Mouse (Mus musculus) naive thymus-derived CD4-positive, alpha-beta T cell, adult 2 months (primary cell): Measurements from ENCODE around the gene Txnip.
A peak's percentile ranks its signal among the peaks of the same experiment; 100 is the strongest.

Experiments
- DNase-seq: peaks from one replicate; pipeline ENCODE4 v3.0.0-alpha.2; 2011; ENCODE audit warnings: low read depth

Txnip gene

DNA sequence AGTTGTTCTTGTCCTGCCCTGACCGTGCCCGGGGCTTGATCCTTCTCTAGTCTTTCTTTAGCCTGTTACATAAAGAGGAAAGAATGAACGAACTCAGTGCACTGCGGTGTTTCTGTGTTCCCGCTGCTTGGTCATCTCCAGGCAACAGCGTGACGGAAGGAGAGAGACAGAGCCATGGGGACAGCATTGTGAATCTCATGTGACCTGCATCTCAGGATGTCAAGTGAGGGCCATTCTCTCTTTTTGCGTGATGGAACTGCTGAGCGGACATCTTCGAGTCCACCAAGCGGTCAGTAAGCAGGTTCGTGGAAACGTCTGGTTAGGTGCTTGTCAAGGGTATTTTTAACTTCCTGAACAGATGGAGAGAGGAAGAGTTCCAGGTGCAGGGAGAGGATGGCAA, 11.7 kb downstream of the Txnip start:
- no peak for DNase-seq

DNA sequence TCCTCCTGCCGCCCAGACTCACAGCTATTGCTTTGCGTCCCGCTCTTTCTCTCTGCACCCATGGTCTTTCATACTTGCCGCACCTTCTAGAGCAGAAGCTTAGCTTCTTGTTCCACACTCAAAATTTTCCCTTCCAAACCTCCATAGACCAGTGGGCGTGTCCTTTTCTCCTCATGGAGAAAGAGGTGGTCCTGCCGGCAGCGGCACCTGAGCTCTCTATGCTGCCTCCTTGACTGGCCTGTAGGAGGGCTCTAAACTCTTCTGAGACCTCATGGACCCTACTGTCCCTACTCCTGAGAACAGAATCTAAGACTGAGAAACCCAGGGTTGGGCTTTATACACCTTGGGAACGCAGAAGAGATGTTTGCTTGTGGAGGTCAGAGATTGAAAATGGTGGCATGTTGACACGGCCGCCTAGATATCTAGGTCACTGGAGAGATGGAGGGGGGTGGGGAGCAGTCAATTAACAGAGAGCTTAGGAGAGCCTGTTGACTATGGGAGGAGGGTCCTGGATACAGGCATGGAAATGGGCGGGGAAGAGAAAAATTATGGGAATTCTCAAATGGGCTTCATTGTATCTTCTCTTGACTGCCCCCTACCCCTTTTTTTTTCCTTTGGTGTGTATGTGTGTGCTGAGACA, 12.3 kb downstream of the Txnip start:
- DNase-seq = peak; percentile 9

DNA sequence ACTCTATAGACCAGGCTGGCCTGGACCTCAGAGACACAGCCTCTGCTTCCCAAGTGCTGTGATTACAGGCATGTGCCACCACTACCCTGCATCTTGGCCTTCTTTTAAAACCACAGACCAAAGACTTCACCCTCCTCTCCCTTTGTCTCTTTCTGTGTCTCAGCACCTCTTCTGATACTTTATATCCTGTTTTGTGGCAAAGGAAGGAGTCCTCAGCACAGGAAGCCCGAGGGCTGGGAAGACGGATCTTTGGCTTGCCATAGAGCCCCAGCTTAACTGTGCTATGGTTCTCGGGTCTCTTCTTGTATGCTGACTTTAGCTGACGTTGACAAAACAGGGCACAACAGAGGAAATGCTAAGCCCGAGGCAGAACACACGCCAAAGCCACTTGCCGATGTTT, 12.9 kb downstream of the Txnip start:
- peak; percentile 64 for DNase-seq

DNA sequence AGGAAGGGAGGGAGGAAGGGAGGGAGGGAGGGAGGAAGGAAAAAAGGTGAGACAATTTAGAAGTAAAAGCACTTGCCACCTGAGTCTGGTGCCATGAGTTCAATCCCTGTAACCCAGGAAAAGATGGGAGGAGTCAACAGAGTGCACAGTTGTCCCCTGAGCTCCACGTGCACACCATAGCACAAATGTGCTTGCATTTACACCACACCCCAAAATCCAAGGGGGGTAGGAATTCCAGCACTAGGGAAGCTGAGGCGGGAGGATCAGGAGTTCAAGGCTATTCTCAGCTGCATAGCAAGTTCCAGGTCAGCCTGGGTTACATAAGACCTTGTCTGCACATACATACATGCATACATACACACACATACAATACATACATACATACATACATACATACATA, 13.6 kb downstream of the Txnip start:
- DNase-seq = peak; percentile 15

DNA sequence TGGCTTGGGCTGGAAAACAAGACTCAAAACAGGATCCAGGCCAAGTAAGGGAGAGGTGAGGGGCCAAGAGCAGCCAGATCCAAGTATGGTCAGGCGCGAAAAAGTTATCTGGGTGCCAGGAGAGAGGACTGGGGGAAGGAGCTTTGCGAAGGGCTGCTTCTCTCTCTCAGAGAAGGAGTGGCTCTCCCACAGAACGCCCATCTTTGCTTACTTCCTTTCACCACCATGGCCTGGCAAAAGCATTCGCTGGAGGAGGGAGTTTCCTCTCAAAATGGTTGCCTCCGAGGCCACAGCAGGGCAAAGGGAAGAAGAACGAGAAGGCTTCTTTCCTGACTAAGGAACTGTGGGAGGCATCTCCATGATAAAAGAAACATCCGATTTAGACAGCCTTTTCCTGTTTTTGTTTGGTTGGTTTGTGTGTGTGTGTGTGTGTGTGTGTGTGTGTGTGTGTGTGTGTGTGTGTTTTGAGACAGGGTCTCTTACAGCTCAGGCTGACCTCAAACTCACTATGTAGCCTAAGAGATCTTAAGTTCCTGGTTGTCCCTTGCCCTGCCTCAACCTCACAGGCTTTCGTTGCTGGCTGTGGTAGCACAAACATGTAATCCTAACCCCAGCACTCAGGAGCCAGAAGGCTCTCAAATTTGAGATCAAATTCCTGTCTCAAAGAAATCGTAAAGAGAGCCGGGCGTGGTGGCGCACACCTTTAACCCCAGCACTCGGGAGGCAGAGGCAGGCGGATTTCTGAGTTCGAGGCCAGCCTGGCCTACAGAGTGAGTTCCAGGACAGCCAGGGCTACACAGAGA, 14.3 kb downstream of the Txnip start:
- peak; percentile 51 for DNase-seq

DNA sequence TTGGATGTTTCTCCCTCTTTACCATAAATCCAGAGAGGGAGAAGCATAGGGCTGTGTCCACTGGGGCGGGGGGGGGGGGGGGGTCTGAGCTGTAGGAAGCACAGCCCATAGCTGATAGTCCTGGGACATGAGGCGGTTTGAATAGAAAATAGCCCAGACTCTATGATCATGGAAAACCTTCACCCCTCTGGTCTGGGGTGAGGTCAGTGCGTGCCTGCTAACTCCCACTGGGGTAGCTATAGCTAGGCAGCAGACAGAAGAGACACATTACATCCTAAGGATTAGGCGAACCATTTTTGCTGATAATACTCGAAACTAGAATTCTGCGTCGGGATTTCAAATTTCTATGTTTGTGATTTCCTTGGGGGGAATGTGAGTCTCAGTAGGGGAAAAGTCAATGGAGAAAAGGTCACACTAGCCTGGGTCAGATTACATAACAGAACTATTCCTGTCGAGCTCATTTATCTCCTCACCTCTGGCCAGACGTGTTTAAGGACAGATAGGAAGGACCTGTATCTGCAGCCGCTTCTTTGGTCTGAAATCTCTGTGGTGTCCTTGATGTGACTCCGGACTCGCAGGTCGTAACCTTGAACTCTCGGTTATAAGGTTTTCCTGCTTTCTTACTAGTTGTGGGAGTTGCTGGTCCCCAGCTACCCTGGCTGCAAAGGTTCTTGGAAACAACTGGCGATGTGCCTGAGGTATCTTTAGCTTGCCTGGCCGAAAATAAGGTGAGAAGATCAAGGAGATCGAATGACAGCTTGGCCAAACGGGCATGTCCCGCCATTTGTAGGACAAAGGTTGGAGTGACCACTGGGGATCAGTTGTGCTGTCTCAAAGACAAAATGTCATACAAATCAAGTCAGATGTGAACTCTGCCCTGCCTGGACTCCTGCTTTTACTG, 16.1 kb downstream of the Txnip start:
- peak; percentile 10 for DNase-seq

DNA sequence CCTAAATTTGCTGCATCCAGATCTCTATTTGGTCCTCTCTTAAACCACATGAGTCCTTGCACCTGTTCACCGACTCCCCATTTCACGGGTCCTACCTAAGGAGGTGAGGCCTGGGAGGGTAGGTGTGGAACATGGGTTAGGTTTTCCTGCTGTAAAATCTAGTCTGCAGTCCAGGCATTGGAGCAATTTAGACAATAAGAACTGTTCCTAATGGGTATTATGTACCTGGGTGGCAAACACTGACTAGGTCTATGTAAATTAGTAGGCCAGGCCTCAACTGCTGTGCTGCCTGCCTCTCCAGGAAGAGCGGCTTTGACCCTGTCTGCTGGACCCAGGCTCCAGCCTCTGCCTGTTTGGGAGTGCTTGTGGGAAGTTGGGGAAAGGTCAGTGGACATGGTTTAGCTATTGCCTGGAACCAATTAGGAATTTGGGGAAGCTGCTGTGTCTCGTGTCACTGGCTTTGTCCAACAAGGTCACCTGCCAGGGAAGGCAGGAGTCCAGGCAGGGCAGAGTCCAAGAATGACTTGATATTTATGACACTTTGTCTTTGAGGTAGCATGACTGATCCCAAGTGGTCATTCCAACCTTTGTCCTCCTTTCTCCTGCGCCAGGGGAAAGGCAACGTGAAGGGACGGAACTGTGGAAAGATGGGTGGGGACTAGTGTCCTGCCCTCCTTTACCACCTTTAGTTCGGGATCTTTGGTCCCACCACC, 17.7 kb downstream of the Txnip start:
- DNase-seq = no peak

DNA sequence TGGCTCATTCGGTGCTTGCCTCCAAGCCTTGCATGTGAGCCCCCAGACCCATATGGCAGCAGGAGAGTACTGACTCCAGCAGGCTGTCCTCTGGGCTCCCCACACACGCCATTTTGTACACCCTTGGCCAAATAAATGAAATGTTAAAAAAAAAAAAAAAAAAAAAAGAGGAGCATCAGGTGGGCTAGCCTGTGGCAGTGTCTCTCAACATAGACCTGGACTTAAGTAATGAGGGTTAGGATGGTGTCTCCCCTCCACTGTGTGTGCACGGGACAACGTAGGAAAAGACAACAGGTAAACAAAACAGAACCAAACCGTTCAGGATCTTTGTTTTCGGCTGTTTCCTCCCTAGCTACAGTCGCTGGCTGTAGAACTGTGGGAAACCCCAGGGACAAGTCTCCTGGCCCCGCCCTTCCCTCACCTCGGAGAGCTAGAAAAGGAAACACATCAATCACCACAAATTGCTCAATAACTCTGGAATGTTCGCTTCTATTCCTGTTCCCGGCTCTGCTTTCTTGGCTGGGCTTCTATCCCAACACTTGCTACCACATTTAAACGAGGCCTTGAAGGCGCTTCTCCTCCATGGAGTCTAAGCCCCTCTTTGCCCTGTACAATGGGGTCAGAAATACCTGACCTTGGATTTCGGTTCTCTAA, 18.4 kb downstream of the Txnip start:
- DNase-seq = no peak

DNA sequence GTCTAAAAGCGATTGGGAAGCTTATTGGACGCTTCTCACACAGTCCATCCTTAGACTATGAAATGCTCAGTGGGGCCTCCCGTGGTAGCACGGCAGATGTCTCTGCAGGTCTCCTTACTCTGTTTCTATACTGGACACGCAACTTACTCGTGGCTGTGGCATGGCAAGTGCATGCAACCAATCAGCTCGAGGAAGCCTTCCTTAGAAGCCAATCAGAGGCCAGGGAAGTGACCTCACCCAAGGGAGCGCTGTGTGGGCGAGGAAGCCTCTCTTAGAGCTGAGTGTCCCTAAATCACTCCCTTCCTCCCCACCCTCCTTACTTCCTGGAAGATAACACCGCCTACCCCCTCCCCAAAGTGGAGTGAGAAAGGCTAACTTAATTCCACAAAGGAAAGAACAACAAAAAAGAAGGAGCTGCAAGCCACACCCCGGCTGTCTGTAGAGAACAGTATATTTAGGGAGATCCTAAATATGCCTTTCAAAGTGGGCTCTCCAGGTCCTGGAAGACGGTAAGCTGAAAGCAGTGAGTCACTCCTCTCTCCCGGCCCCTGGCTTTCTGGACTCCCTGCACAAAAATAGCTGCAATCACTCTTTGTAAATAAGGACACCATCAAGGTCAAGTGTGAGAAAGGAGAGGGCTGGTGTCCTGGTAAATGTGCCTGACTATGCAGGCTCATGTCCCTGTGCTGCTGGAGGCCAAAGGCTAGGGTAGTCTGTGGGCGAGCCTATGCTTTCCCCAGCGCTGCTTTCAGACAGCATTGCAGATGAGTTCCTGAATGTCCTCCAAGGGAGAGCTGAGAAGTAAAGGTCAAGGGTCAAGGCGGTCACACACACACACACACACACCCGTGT, 19.2 kb downstream of the Txnip start, which contains the start of gene Gm16253:
Gene Gm16253 (plus strand): TSS at position 295 of the 852 bp plus-strand sequence.
- DNase-seq = peak; percentile 90

DNA sequence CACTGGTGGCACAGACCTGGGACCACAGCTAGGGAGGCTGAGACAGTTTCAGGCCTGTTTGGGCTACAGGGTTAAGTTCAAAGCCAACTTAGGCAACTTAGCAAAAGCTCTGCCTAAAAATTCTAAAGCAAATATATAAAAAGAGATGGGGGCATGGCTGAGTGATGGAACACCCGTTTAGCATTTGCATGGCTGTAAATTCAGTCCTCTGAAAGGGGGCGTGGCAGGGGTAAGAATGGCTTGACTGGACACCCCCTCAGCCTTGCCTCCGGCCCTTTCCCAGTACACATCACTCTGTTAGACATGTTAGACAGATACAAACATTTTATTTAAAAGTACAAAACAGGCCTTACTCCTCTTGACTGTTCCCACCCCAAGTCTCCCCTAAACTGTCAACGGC, 19.8 kb downstream of the Txnip start:
- no peak for DNase-seq

DNA sequence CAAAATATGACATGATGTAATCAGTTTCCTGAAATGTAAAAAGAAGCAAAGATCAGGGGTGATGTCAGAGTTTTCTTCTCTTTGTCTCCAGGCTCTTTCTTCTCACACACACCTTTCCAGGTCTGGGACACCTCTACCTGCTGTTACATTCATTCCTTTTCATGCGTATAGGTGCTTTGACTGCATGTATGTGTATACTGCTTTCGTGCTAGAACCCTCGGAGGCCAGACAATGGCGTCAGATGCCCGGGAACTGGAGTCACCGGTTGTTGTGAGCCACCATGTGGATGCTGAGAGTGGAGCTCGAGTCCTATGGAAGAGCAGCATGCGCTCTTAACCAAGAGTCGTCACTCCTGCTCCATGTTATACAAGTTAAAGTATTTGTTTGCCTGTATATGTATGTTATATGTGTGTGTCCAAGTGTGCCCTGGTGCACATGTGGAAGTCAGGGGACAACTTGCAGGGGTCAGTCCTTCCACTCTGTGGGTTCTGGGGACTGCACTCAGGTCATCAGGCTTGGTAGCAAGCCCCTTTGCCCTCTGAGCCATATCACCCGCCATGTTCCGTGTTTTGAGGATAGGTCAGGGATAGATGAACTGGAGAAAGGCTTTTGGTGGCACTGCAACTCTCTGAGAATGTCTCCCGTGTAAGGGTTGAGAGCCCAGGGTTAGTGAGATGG, 20.9 kb downstream of the Txnip start:
- peak; percentile 22 for DNase-seq

DNA sequence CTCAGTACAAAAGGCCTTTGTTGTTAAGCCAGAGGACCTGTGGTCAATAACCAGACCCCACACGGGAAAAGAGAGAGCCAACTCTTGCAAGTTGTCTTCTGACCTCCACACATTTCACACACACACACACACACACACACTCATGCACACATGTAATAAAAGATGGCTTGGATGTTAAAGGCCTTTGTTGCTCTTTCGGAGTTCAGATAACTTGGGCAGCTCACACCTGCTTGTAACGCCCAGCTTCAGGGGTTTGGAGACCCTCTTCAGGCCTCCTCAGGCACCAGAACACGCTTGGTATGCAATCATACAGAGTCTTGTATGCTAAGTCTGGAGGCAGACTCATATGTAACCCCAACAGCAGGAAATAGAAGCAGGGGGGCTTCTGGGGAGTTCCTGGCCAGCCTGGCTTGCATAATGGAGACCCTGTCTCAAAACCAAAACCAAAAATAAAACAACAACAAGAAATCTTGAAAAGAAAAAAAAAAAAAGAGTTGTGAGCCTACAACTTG, 21.5 kb downstream of the Txnip start:
- peak; percentile 45 for DNase-seq

DNA sequence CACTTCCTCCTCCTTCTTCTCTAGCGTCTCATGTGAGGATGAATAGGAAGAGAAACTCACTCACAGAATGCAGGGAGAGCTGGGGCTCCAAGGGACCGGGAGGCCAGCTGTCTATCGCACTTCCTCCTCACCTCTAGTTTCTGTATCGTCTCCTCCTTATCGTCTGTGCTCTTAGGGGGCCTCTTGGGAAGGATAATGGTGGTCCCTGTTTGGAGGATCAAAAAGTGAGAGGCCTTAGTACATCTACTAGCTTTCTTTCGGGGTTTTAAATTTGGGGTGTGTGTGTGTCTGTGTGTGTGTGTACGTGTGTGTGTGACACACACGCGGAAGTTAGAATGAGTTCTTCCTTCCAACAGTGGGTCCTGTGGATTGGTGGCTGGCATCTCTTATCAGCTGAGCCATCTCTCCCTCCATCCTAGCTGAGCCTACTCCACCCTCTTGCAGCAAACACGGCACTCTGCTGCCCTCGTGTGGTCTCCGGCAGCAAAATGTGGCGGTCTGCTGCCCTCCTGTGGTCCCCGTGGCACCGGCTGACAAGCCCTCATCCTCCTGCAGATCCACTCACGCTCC, 22.2 kb downstream of the Txnip start:
- peak; percentile 95 for DNase-seq

DNA sequence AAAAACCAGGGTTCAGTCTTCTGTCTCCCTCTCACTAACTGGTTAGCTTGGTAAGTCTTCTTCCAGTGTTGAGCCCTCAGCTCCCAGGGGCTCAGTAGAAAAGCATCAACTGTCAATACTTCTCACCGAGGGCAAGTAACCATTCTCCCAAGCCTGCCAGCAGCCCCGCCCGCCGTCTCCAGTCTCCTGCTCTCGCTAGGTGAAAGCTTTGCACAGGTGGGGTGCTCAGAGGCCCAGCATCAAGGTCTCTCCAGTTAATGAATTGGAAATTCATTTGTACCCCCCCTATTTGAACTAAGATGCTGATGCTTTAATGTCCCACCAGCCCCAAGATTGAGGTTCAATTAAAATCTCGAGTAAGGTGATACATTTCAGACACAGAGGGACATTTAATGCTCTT, 23.4 kb downstream of the Txnip start:
- no peak for DNase-seq

DNA sequence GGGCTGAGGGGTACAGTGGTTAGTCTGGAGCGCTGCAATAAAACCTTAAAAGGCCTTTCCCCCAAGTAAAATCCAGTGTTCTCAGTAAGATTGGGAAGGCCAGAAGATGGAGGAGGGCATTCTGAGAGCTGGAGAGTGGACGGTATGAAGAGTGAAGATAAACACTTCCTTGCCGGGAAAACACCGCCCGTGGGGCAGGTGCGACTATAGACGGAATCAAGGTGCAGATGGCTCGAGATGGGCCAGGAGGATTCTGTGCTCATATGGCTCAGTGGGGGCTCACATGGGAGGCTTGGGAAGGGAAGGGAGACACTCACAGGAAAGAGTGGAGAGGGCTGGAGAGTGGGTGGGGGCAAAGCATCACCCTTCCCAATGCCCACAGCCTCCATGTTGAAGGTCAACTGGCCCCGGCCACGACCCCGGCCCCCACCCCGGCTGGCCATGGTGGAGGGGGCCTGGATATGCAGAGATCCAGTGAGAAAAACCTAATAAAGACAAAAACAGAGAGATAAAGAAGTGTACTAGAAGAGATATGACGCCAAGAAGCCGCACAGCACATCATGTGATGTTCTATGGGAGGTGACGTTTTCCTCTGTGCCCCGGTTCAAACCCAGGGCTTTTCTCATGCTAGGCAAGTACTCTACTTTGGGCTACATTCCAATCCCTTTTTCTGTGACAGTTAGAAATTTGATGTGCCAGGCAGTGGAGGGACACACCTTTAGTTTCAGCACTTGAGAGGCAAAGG, 24.2 kb downstream of the Txnip start:
- DNase-seq = no peak

DNA sequence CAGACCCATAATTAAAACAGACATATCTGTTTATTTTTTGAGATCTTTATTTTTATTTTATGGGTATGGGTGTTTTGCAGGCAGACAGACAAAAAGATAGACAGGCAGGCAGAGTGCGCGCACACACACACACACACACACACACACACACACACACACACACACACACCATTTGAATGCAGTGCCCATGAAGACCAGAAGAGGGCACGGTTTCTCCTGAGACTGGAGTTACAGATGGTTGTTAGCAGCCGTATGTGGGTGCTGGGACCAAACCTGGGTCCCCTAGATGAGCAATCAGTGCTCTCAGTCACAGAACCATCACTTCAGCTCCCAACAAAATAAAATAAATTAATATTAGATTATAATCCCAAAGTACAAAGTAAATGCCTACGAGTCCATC, 25.6 kb downstream of the Txnip start:
- no peak for DNase-seq

DNA sequence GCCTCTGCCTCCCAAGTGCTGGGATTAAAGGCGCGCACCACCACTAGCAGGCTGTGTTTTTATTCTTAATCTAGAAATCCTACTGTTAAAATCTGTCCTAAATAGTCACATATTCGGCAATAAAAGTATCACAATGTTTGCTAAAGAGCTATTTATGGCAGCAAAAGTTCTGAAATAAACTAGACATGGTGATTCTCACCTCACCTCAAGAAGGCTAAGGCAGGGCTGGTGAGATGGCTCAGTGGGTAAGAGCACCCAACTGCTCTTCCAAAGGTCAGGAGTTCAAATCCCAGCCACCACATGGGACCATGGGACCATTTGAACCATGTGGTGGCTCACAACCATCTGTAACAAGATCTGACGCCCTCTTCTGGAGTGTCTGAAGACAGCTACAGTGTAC, 32.9 kb downstream of the Txnip start:
- no peak for DNase-seq

DNA sequence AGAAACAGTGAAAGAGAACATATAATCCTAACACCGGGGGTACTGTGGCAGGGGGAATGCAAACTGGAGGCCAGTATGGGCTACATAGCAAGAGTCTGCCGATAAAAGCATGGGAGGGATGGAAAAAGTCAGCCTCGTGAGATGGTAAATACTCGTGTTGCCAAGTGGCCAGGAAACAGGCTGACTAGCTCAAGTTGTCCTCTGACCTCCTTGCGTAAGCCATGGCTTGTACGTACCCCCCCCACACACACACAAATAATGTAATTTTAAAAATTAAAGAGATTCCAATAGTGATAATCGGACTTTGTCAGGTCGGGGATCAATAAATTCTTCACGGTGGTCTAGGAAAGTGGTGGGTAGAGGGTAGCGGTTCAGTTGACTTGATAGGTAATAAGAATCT, 35.6 kb downstream of the Txnip start:
- DNase-seq = peak; percentile 60
